In genomic region chr9:59036732-59037341, GRCm38 (mm10) we compare ENCODE assay signal across 8 mouse cellular contexts. TPM values are rescaled to one million over a fixed set of nuclear protein-coding genes. Genes with fewer than 3 reads are reported as not detected.
DNase-seq lines count a peak whose midpoint lies in the region; ATAC-seq and TF ChIP-seq lines count a peak whose summit lies in the region.

No protein-coding gene starts in this region.

- H3K4me3 ChIP-seq in megakaryocyte, embryonic 14.5 days (replicated peaks), result peak overlapping the region; percentile 90
- peak overlapping the region; percentile 68 for H3K4me3 ChIP-seq in embryonic fibroblast, embryonic 13.5 days (ENCODE audit: insufficient read depth, low read length)
- H3K4me3 ChIP-seq in intestine, embryonic 14.5 days (ENCODE audit: low read depth, low read length), result peak overlapping the region; percentile 97
- H3K4me3 ChIP-seq in midbrain, embryonic 12.5 days, result peak overlapping the region; percentile 98

- peak overlapping the region; percentile 86 for H3K4me2 ChIP-seq in intestine, embryonic 14.5 days (ENCODE audit: low read length)
- H3K4me2 ChIP-seq in midbrain, embryonic 12.5 days (replicated peaks), result peak overlapping the region; percentile 72

- WGBS in intestine, embryonic 14.5 days, result under 1% methylated on average over 56 of the region's 56 CpGs
- under 1% methylated on average over 56 of the region's 56 CpGs for WGBS in midbrain, embryonic 12.5 days

- H3K27me3 ChIP-seq in megakaryocyte, embryonic 14.5 days (replicated peaks), result peaks cover 75% of the 10 kb centered on the region
- no peaks in the 10 kb centered on the region for H3K27me3 ChIP-seq in intestine, embryonic 14.5 days (replicated peaks; ENCODE audit: control insufficient read depth, insufficient read depth, low read length)
- no peaks in the 10 kb centered on the region for H3K27me3 ChIP-seq in midbrain, embryonic 12.5 days

- no peaks in the 10 kb centered on the region for H3K36me3 ChIP-seq in megakaryocyte, embryonic 14.5 days (replicated peaks; ENCODE audit: low read length)
- H3K36me3 ChIP-seq in intestine, embryonic 14.5 days (ENCODE audit: control insufficient read depth, insufficient read depth, low read length), result no peaks in the 10 kb centered on the region
- no peaks in the 10 kb centered on the region for H3K36me3 ChIP-seq in midbrain, embryonic 12.5 days

- TF ChIP-seq POLR2A in embryonic fibroblast, embryonic 13.5 days (IDR thresholded peaks at IDR 0.05; ENCODE audit: low read depth, low read length), result peak; percentile 62

- no peak for ATAC-seq in megakaryocyte, adult 5-6 weeks (ENCODE audit: poor library complexity, severe bottlenecking)
- ATAC-seq in intestine, embryonic 14.5 days (replicated peaks; ENCODE audit: low FRiP score, low TSS enrichment, low read depth), result peak; percentile 78
- peak; percentile 53 for ATAC-seq in midbrain, embryonic 12.5 days (ENCODE audit: low FRiP score, low read depth)
- ATAC-seq in CD4-positive, CD25-positive, alpha-beta regulatory T cell, adult 4 months, result no peak

- H3K4me1 ChIP-seq in megakaryocyte, embryonic 14.5 days, result peaks cover 20% of the 10 kb centered on the region
- peaks cover 7% of the 10 kb centered on the region for H3K4me1 ChIP-seq in embryonic fibroblast, embryonic 13.5 days (ENCODE audit: control insufficient read depth, insufficient read depth, low read length)
- H3K4me1 ChIP-seq in intestine, embryonic 14.5 days (replicated peaks; ENCODE audit: control insufficient read depth, insufficient read depth, low read length), result peaks cover 19% of the 10 kb centered on the region
- peaks cover 18% of the 10 kb centered on the region for H3K4me1 ChIP-seq in midbrain, embryonic 12.5 days

- DNase-seq in cerebellum, adult 18-20 months, result peak; percentile 58 to 79
- DNase-seq in cerebellum, adult 8-10 months, result no peak
- peak; percentile 92 for DNase-seq in intestine, embryonic 14.5 days (ENCODE audit: low spot score)

- peak overlapping the region; percentile 97 for H3K9ac ChIP-seq in intestine, embryonic 14.5 days (ENCODE audit: low read length)
- peak overlapping the region; percentile 95 for H3K9ac ChIP-seq in midbrain, embryonic 12.5 days (replicated peaks)

- peaks cover 2% of the 10 kb centered on the region for H3K9me3 ChIP-seq in megakaryocyte, embryonic 14.5 days
- H3K9me3 ChIP-seq in intestine, embryonic 14.5 days (ENCODE audit: control insufficient read depth, low read length), result no peaks in the 10 kb centered on the region
- H3K9me3 ChIP-seq in midbrain, embryonic 12.5 days, result no peaks in the 10 kb centered on the region

- TF ChIP-seq CTCF in embryonic fibroblast, embryonic 13.5 days (IDR thresholded peaks at IDR 0.05; ENCODE audit: borderline replicate concordance, insufficient read depth, low read length), result no peak

- peak overlapping the region; percentile 92 for H3K27ac ChIP-seq in embryonic fibroblast, embryonic 13.5 days (ENCODE audit: insufficient read depth, low read length)
- peak overlapping the region; percentile 100 for H3K27ac ChIP-seq in intestine, embryonic 14.5 days (ENCODE audit: low read depth)
- peak overlapping the region; percentile 99 for H3K27ac ChIP-seq in midbrain, embryonic 12.5 days (replicated peaks)

RNA-seq across cellular contexts. Expression of gene Neo1, which starts 0.6 kb away (rescaled TPM):
- 0.37 TPM in 1 of 2 replicates, not detected in the other for polyA plus RNA-seq in megakaryocyte, embryonic 14.5 days (2012; ENCODE audit: insufficient read depth, low replicate concordance)
- 0.43 and 0.91 TPM in 2 replicates for total RNA-seq in megakaryocyte, adult 5-6 weeks (2015)
- 0.15 and 0.85 TPM in 2 replicates for total RNA-seq in megakaryocyte, adult 5-6 weeks (2017)
- 64.5 and 102 TPM in 2 replicates for polyA plus RNA-seq in embryonic fibroblast, embryonic 13.5 days (2011; ENCODE audit: insufficient read length, low read depth, missing spikeins)
- 37.6 and 41.5 TPM in 2 replicates for polyA plus RNA-seq in intestine, embryonic 14.5 days (2014; fragmentation: Nextera tagmentation; extraction: Ambion mirVana)
- polyA plus RNA-seq in midbrain, embryonic 12.5 days (2016; fragmentation: Nextera tagmentation; extraction: Ambion mirVana), result 52.7 and 58.6 TPM in 2 replicates
- under 1 TPM; 0.24 to 0.32 TPM for polyA plus RNA-seq in CD4-positive, CD25-positive, alpha-beta regulatory T cell, adult 4 months (2017; shearing (Covaris generic))

Comparison
In these comparisons a context has a peak if more than half of its experiments do, and no peak if none do; other contexts are left out.
1. ATAC-seq: peak in intestine, embryonic 14.5 days (single experiment) and midbrain, embryonic 12.5 days (single experiment); none in megakaryocyte, adult 5-6 weeks (single experiment) and CD4-positive, CD25-positive, alpha-beta regulatory T cell, adult 4 months (single experiment).
2. RNA of gene Neo1, which starts 0.6 kb away (polyA plus RNA-seq): 64.5 to 102 TPM in embryonic fibroblast, embryonic 13.5 days, 52.7 to 58.6 TPM in midbrain, embryonic 12.5 days and 37.6 to 41.5 TPM in intestine, embryonic 14.5 days; 0.37 TPM in megakaryocyte, embryonic 14.5 days and 0.24 to 0.32 TPM in CD4-positive, CD25-positive, alpha-beta regulatory T cell, adult 4 months; every median in the first group is over 10 times any median in the second.
3. Peak in every context shown above with its lines, with median percentiles within 50 percentile points of each other: H3K4me3 ChIP-seq and H3K27ac ChIP-seq.